Mouse (Mus musculus) CD4-positive helper T cell, adult 2 months (primary cell): ENCODE results near the gene Tmc8.
"Not testable (repeated sequence)": the region's sequence is repeated elsewhere in the genome, so short reads cannot be mapped to it uniquely, and the experiment has no call there.

ENCODE experiments used
- DNase-seq: peaks from one replicate; pipeline ENCODE4 v3.0.0-alpha.2; 2012; ENCODE audit warnings: low read depth, missing footprints, low spot score

Gene Tmc8

GRCm38 (mm10) chr11:117772352-117772751 is 9.5 kb upstream of the Tmc8 start:
- peak; percentile 71 for DNase-seq

DNA sequence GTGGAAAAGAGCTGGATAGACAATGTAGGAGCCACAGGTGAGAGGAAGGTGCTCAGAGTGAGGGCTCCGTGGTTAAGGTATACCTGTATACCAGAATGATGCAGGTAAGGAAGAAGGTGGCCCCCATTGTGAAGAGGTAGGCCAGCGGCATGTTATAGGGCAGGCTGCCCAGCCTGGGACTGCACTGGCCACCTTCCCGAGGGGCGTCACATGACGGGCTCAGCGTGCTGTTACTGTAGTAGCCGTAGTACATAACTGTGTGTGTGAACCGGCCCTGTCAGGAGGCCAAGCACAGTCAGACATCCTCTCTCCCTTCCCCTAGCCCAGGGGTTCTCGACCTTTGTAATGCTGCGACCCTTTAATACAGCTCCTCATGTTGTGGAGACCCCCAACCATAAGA is 7.0 kb upstream of the Tmc8 start:
- no peak for DNase-seq

- DNase-seq: no peak
Measured at GRCm38 (mm10) chr11:117775540-117775939, 6.3 kb upstream of the Tmc8 start.

GRCm38 (mm10) chr11:117776085-117776792 is 5.6 kb upstream of the Tmc8 start:
- no peak for DNase-seq

GRCm38 (mm10) chr11:117777111-117777510 is 4.8 kb upstream of the Tmc8 start:
- peak; percentile 81 for DNase-seq

GRCm38 (mm10) chr11:117778031-117778430 is 3.8 kb upstream of the Tmc8 start:
- no peak for DNase-seq

DNA sequence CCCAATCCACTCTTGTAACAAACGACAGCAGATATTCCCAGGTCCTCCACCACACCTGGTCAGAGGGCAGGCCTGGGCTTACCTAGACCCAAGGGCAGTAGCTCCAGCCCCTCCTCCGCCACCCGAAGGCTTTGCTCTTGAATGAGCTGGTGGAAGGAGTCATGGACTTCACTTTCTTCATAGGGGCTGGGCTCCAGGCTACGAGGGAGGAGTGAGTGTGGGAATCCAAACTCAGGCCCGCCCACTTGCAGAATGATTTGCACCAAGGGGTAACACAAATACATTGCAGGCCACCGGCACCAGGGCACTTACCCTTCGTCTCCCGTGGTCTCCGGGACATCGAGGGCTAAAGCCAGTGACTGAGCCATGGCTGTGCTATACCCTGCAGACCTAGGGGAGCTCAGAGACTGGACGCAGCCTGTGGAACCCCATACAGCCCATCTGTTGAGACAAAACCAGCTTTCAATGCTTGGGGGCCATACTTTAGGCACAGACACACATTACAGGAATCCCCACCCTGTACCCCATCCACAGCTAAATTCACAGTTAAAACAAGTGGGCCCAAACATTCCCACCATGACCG is 2.9 kb upstream of the Tmc8 start:
- DNase-seq: peak; percentile 38

- peak; percentile 65 for DNase-seq
Measured at GRCm38 (mm10) chr11:117779434-117780198, 2.3 kb upstream of the Tmc8 start.

DNA sequence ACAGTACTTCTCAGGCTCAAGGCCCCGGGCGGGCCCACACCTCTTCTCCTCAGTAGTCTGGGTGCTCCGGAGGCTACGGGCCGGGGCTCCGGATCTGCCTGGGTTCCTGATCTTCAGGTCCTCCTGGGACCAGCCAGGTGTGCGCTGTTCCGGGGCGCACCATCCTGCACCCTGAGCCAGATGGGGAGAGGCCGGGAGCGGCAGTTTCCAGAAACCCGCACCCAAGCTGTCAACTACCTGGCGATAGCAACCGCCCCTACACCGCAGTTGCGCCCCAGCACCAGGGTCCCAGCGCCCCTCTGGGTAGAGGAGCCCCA is 1.7 kb upstream of the Tmc8 start:
- no peak for DNase-seq

DNA sequence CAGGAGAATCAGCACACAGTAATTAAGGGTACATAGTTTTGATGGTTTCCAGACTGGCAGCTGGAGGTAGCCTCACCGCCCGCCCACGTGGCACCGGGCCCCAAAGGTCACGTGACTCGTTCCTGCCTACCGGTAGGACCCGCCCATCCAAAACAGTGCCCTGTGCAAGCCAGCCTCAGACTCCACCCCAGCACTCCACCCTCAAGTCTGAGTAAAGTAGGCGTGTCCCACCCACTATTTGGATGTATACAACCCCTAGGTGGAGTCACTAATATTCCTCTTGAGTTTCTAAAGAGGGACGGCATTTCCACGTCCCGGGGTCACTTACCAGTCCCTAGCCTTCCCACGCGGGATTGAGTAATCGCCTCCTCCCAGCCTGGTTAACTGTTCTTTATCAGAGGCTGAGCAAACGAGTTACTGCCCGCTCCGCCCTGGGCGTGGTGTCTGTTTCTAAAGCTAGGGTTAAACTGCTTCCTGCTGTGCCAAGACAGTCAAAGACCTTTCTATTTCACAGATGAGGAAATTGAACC is 1.2 kb upstream of the Tmc8 start:
- peak; percentile 98 for DNase-seq

DNA sequence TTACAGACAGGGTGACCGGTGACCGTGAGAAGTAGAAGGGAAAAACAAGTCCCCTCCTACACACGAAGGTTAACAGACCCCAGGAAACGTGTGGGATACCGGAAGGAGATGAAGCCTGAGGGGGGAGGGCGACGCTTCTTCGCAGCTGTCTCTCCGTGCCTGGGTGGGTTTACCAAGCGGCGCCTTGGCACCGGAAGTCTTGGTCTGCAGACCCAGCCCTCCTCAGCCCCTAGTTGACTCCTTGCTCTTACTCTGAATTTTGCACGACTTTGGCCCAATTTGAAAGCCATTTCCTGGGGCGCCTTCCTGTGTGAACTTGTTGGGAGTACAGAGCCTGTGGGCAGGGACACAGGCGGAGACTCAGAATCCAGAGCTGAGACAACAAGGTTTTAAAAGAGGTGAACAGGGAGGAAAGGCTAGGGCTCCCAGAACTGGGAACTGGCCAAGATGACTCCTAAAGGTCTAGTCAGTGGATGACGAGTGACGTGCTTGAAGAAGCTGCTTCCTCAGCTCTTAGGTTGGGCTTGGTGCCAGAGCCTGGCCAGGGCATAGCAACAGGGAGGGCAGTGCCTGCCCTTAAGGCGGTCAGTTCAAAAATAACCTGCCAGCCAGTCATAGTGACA is 566 bp upstream of the Tmc8 start:
- peak; percentile 86 for DNase-seq

- no peak for DNase-seq
Measured at GRCm38 (mm10) chr11:117782705-117783034, 794 bp downstream of the Tmc8 start.

GRCm38 (mm10) chr11:117783089-117783488 is 1.2 kb downstream of the Tmc8 start:
- DNase-seq: peak; percentile 75

DNA sequence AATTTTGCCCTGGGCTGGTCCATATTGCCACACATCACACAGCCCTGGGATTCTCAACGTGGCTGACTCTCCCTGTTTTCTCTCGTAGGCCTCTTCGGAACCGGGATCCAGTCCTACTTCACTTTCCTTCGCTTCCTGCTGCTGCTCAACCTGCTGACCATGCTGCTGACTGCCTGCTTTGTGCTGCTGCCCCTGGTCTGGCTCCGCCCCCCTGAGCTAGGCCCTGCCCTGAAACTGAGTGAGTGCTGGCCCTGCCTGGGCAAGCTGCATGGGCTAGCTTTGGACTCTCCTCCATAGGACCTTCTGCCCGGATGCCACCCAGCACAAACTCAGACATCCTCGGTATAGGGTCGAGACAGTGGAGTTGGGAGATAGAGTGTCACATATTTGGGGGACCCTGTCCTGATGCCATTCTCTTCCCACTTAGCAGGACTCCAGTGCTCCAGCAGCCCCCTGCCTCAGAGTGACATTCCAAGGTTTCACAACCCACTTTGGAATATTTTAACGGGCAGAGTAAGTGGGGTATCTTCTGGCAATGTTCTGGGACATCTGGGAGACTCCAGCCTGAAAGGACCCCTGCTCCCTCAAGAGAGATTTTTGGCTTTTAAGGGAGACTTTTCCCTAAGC is 1.9 kb downstream of the Tmc8 start:
- DNase-seq: peak; percentile 44

DNA sequence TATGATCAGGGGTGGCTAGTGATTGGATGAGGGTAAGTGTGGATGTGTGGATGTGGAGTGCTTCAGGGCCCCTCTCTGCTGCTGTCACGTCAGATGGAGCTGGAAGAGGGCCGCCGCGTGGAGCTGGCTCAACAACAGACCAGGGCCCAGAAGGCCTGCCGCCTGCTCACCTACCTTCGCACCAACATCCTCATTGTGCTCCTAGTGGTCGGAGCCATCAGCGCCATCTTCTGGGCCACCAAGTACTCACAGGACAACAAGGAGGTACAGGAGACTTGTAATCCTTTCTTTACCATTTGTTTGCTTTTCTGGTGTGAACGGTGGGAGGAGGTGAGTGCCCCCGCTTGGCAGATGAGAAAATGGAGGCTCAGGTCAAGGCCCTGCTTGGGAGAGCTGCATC is 4.4 kb downstream of the Tmc8 start:
- peak; percentile 79 for DNase-seq

DNA sequence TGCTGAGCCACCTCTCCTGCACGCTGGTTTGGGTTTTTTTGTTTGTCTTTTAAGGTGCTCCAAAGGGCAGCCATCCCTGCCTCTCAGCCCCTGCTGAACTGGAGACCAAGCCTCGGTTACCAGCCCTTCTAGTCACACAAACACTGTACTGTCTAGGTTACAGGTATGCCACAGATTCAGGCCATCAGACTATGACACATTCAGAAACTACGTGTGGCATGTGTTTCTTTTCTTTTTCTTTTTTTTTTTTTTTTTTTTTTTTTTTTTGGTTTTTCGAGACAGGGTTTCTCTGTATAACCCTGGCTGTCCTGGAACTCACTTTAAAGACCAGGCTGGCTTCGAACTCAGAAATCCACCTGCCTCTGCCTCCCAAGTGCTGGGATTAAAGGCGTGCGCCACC is 6.6 kb downstream of the Tmc8 start:
- DNase-seq: not testable (repeated sequence)

DNA sequence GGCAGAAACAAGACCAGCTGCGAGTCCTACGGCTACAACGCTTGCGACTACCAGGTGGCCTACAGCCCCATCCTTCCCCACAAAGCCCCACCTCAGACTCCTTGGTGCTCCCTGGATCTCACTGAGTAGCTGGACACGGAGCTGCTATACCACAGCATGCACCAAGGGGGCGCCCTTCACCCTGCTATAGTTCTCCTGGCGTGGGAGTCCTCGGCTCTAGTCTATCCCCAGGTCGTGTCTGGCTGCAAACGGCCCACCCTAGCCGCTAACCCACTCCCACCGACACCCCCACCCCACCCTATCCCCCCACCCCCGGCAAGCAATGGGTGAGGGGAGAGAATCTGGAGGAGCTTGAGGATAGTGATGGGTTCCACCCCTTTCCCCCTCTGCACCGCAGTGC is 8.4 kb downstream of the Tmc8 start:
- DNase-seq: peak; percentile 61

- no peak for DNase-seq
Measured at GRCm38 (mm10) chr11:117790703-117791440, 9.0 kb downstream of the Tmc8 start.

GRCm38 (mm10) chr11:117791441-117791761 is 9.5 kb downstream of the Tmc8 start:
- DNase-seq: no peak

DNA sequence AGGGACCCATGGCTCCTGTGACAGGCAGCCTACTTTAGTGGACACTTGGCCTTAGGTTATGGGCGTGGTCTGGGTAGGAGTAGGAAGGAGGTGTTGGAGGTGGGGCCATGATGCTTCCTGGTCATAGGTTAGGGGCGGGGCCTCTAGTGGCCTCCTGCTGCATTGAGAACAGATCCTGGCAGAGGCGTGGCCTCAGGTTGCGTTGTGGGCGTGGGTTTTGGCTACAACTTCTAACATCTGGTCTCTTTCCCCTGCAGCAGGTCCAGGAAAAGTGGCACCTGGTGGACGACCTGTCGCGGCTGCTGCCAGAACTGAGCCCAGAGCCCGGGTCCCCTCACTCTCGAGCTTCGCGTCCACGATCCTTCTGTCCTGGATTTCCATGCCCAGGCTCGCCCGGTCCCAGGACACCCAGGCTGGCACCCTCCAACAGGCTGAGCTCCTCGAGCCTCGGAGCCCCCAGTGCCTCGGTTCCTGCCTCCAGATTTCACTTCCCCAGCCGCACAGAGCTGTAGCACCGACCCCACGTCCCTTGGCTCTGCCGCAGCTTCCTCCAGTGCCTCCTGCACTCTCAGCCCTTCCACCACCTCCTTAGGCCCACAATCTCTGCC is 10.5 kb downstream of the Tmc8 start:
- DNase-seq: peak; percentile 56

- peak; percentile 76 for DNase-seq
Measured at GRCm38 (mm10) chr11:117794035-117794551, 12.2 kb downstream of the Tmc8 start.
